In genomic region chr6:114131122-114131872, GRCm38 (mm10) we compare ENCODE assay signal across 9 mouse cellular contexts. TPM values are rescaled to one million over a fixed set of nuclear protein-coding genes. Genes with fewer than 3 reads are reported as not detected.
DNase-seq lines count a peak whose midpoint lies in the region; ATAC-seq and TF ChIP-seq lines count a peak whose summit lies in the region.
"Had no signal": no experiment of that assay in that cellular context is flagged by ENCODE, and none has a peak within 500 bp of the region (broad histone marks: within the 10 kb centered on the region; RNA-seq: fewer than 3 reads in every experiment).

Slc6a11 (plus strand) TSS chr6:114131241.

- 4% methylated on average over 72 of the region's 76 CpGs for WGBS in heart, embryonic 12.5 days
- 3% methylated on average over 76 of the region's 76 CpGs for WGBS in intestine, embryonic 15.5 days
- WGBS in midbrain, embryonic 15.5 days: 3% methylated on average over 75 of the region's 76 CpGs

- TF ChIP-seq CTCF in E14TG2a.4 (conservative IDR thresholded peaks at IDR 0.05; ENCODE audit: low read length): no peak

- peak within 1 kb of the TSS; percentile 81 for H3K4me2 ChIP-seq in heart, embryonic 12.5 days
- peak within 1 kb of the TSS; percentile 82 for H3K4me2 ChIP-seq in intestine, embryonic 15.5 days (replicated peaks)
- peak within 1 kb of the TSS; percentile 91 for H3K4me2 ChIP-seq in midbrain, embryonic 15.5 days

- no peaks in the 10 kb centered on the region for H3K36me3 ChIP-seq in heart, embryonic 12.5 days
- no peaks in the 10 kb centered on the region for H3K36me3 ChIP-seq in E14TG2a.4 (ENCODE audit: insufficient read depth, low read length)
- H3K36me3 ChIP-seq in intestine, embryonic 15.5 days: no peaks in the 10 kb centered on the region
- no peaks in the 10 kb centered on the region for H3K36me3 ChIP-seq in midbrain, embryonic 15.5 days (replicated peaks)
- H3K36me3 ChIP-seq: G1E had no signal

- H3K4me3 ChIP-seq in heart, embryonic 12.5 days: peak within 1 kb of the TSS; percentile 49
- peak within 1 kb of the TSS; percentile 66 for H3K4me3 ChIP-seq in E14TG2a.4 (replicated peaks; ENCODE audit: low read length)
- H3K4me3 ChIP-seq in intestine, embryonic 15.5 days (replicated peaks): peak within 1 kb of the TSS; percentile 41
- peak within 1 kb of the TSS; percentile 60 for H3K4me3 ChIP-seq in midbrain, embryonic 15.5 days

- ATAC-seq in heart, embryonic 12.5 days (ENCODE audit: insufficient number of reproducible peaks, low FRiP score): no peak; the same call in 1 of the 2 replicates
- 0 out of 2 replicates have a peak, but pooled peaks have one; percentile 25 for ATAC-seq in intestine, embryonic 15.5 days
- ATAC-seq in midbrain, embryonic 15.5 days (replicated peaks): peak; percentile 73

- H3K4me1 ChIP-seq in heart, embryonic 12.5 days (replicated peaks): peaks cover 7% of the 10 kb centered on the region; the same call in 1 of the 2 replicates
- peaks cover 7% of the 10 kb centered on the region; the same call in 1 of the 2 replicates for H3K4me1 ChIP-seq in E14TG2a.4 (replicated peaks; ENCODE audit: low read depth, low read length)
- H3K4me1 ChIP-seq in intestine, embryonic 15.5 days (replicated peaks): peaks cover 7% of the 10 kb centered on the region
- peaks cover 8% of the 10 kb centered on the region; the same call in 1 of the 2 replicates for H3K4me1 ChIP-seq in midbrain, embryonic 15.5 days

- H3K9ac ChIP-seq in heart, embryonic 12.5 days: no peak within 1 kb of the TSS
- no peak within 1 kb of the TSS for H3K9ac ChIP-seq in intestine, embryonic 15.5 days
- peak within 1 kb of the TSS; percentile 67 for H3K9ac ChIP-seq in midbrain, embryonic 15.5 days

- H3K27ac ChIP-seq in heart, embryonic 12.5 days (ENCODE audit: poor library complexity, severe bottlenecking): no peak within 1 kb of the TSS
- no peak within 1 kb of the TSS for H3K27ac ChIP-seq in intestine, embryonic 15.5 days
- no peak within 1 kb of the TSS for H3K27ac ChIP-seq in midbrain, embryonic 15.5 days

- DNase-seq in heart, adult 11 months: no peak
- DNase-seq in embryo, embryonic 11 days: peak; percentile 69
- no peak for DNase-seq in thymus, postnatal 25 days
- no peak for DNase-seq in ovary, postnatal 36 days (ENCODE audit: low spot score)

- H3K27me3 ChIP-seq in heart, embryonic 12.5 days (replicated peaks): peaks cover 87% of the 10 kb centered on the region
- peaks cover 82% of the 10 kb centered on the region for H3K27me3 ChIP-seq in E14TG2a.4 (ENCODE audit: insufficient read depth, low read length)
- H3K27me3 ChIP-seq in intestine, embryonic 15.5 days (replicated peaks): peaks cover 34% of the 10 kb centered on the region
- peaks cover 24% of the 10 kb centered on the region for H3K27me3 ChIP-seq in midbrain, embryonic 15.5 days (replicated peaks)

- no peaks in the 10 kb centered on the region for H3K9me3 ChIP-seq in heart, embryonic 12.5 days (replicated peaks)
- peaks cover 3% of the 10 kb centered on the region; the same call in 1 of the 2 replicates for H3K9me3 ChIP-seq in E14TG2a.4 (ENCODE audit: low read length)
- H3K9me3 ChIP-seq in intestine, embryonic 15.5 days: no peaks in the 10 kb centered on the region
- H3K9me3 ChIP-seq in midbrain, embryonic 15.5 days: no peaks in the 10 kb centered on the region

RNA-seq across cellular contexts. Expression of gene Slc6a11, which starts in this region (rescaled TPM):
- polyA plus RNA-seq in heart, embryonic 12.5 days (2016; fragmentation: Nextera tagmentation; extraction: Ambion mirVana): not detected in 2 replicates
- 0.24 and 0.29 TPM in 2 replicates for polyA plus RNA-seq in intestine, embryonic 15.5 days (2015; fragmentation: Nextera tagmentation; extraction: Ambion mirVana)
- 34.0 and 37.0 TPM in 2 replicates for polyA plus RNA-seq in midbrain, embryonic 15.5 days (2015; fragmentation: Nextera tagmentation; extraction: Ambion mirVana)
- polyA plus RNA-seq: G1E had no signal

Comparison
In these comparisons a context has a peak if more than half of its experiments do, and no peak if none do; other contexts are left out.
1. RNA of gene Slc6a11 (polyA plus RNA-seq): 34.0 to 37.0 TPM in midbrain, embryonic 15.5 days; 0.24 to 0.29 TPM in intestine, embryonic 15.5 days and not detected in heart, embryonic 12.5 days; every median in the first group is over 10 times any median in the second.
2. Peak in ATAC-seq, H3K4me3 ChIP-seq and H3K4me2 ChIP-seq in intestine, embryonic 15.5 days; RNA of the gene not detected or under 1 TPM.
3. Peak in every context shown above with its lines, with median percentiles within 50 percentile points of each other: H3K4me2 ChIP-seq and H3K4me3 ChIP-seq.